Mouse (Mus musculus) yolk sac, embryonic 10.5 days (tissue): ENCODE measurements around the gene Gm45233.

Experiments
- DNase-seq: peaks from one replicate; pipeline ENCODE4 v3.0.0-alpha.2; 2017; ENCODE audit warnings: low spot score

Gm45233 gene

GRCm38 (mm10) chr7:43511707-43512478, 68.0 kb downstream of the Gm45233 start:
- no peak for DNase-seq

GRCm38 (mm10) chr7:43512519-43512918, 68.6 kb downstream of the Gm45233 start:
- DNase-seq, result no peak
